Mouse (Mus musculus) macrophage (primary cell): ENCODE results near the gene Ambra1. TPM values are rescaled to one million over a fixed set of nuclear protein-coding genes. Genes with fewer than 3 reads are reported as not detected.

Source experiments
- H3K27ac ChIP-seq: fragments of 350-480 bp; formaldehyde crosslinking; 2 replicates; pipeline ENCODE4 v1.9.0; 2021
- H3K36me3 ChIP-seq: fragments of 350-480 bp; formaldehyde crosslinking; 2 replicates; pipeline ENCODE4 v1.9.0; 2021; ENCODE audit errors: inconsistent target
- H3K4me3 ChIP-seq: fragments of 350-480 bp; formaldehyde crosslinking; 2 replicates; pipeline ENCODE4 v1.9.0; 2021; ENCODE audit errors: inconsistent target
- H3K79me2 ChIP-seq: fragments of 350-480 bp; formaldehyde crosslinking; 2 replicates; pipeline ENCODE4 v1.9.0; 2021; ENCODE audit errors: inconsistent target
- WGBS: methylation state at CpG from one replicate; pipeline ENCODE4 v1.1.7; 2026; ENCODE audit warnings: inconsistent platforms; ENCODE audit not compliant: missing documents; 5-methylcytosine and 5-hydroxymethylcytosine counted together
- polyA plus RNA-seq: library from polyadenylated mRNA; stranded (reverse); fragments of 250-400 nt; gene quantifications from 3 replicates; pipeline ENCODE4 v1.2.4, GENCODE M21; 2018; ENCODE audit warnings: inconsistent platforms

Ambra1 gene
- polyA plus RNA-seq, 1 experiment from 2014 or later, result 25.2 TPM

GRCm38 (mm10) chr2:91925442-91925841, 195.5 kb downstream of the Ambra1 start:
- H3K36me3 ChIP-seq, result no peaks in the 10 kb centered on the region
- H3K4me3 ChIP-seq, result no peak overlapping the region
- no peaks in the 10 kb centered on the region for H3K79me2 ChIP-seq
- WGBS, result 81% methylated on average over 13 of the region's 15 CpGs
- no peak overlapping the region for H3K27ac ChIP-seq

GRCm38 (mm10) chr2:91926949-91927348, 197.0 kb downstream of the Ambra1 start, which contains the start of gene Chrm4:
Gene Chrm4 (plus strand): TSS chr2:91927249.
- Histone ChIP-seq H3K27ac (no peak within 1 kb of the TSS), H3K36me3 (no peaks in the 10 kb centered on the region), H3K4me3 (no peak within 1 kb of the TSS), H3K79me2 (no peaks in the 10 kb centered on the region)
- WGBS, result 94% methylated on average over 3 of the region's 3 CpGs

- H3K36me3 ChIP-seq, result peaks cover 3% of the 10 kb centered on the region; the same call in 1 of the 2 replicates
- no peaks in the 10 kb centered on the region for H3K79me2 ChIP-seq
- no peak overlapping the region for H3K27ac ChIP-seq
- no peak overlapping the region for H3K4me3 ChIP-seq
- 52% methylated on average over 34 of the region's 34 CpGs for WGBS
Measured at GRCm38 (mm10) chr2:91927826-91928533, 198.0 kb downstream of the Ambra1 start.

- 86% methylated on average over 23 of the region's 23 CpGs for WGBS
- Histone ChIP-seq H3K4me3 (no peak overlapping the region), H3K79me2 (no peaks in the 10 kb centered on the region), H3K27ac (no peak overlapping the region), H3K36me3 (peaks cover 11% of the 10 kb centered on the region; the same call in 1 of the 2 replicates)
Measured at GRCm38 (mm10) chr2:91928534-91929350, 198.8 kb downstream of the Ambra1 start.

- no peak overlapping the region for H3K27ac ChIP-seq
- peaks cover 18% of the 10 kb centered on the region; the same call in 1 of the 2 replicates for H3K36me3 ChIP-seq
- WGBS, result 64% methylated on average over 3 of the region's 3 CpGs
- no peaks in the 10 kb centered on the region for H3K79me2 ChIP-seq
- no peak overlapping the region for H3K4me3 ChIP-seq
Measured at GRCm38 (mm10) chr2:91929455-91929854, 199.5 kb downstream of the Ambra1 start.

GRCm38 (mm10) chr2:91929936-91930335, 200.0 kb downstream of the Ambra1 start:
- Histone ChIP-seq H3K36me3 (peaks cover 23% of the 10 kb centered on the region), H3K79me2 (no peaks in the 10 kb centered on the region), H3K4me3 (no peak overlapping the region), H3K27ac (no peak overlapping the region)
- 39% methylated on average over 12 of the region's 12 CpGs for WGBS

- 51% methylated on average over 23 of the region's 23 CpGs for WGBS
- no peak overlapping the region for H3K4me3 ChIP-seq
- peaks cover 31% of the 10 kb centered on the region for H3K36me3 ChIP-seq
- no peak overlapping the region for H3K27ac ChIP-seq
- no peaks in the 10 kb centered on the region for H3K79me2 ChIP-seq
Measured at GRCm38 (mm10) chr2:91930761-91931291, 200.9 kb downstream of the Ambra1 start.

GRCm38 (mm10) chr2:91931328-91932159, 201.6 kb downstream of the Ambra1 start:
- no peak overlapping the region for H3K4me3 ChIP-seq
- no peaks in the 10 kb centered on the region for H3K79me2 ChIP-seq
- H3K36me3 ChIP-seq, result peaks cover 39% of the 10 kb centered on the region
- H3K27ac ChIP-seq, result no peak overlapping the region
- 42% methylated on average over 38 of the region's 50 CpGs for WGBS

GRCm38 (mm10) chr2:91932160-91932711, 202.3 kb downstream of the Ambra1 start, which contains the start of gene Mdk:
Gene Mdk (minus strand): TSS chr2:91932297.
- Histone ChIP-seq H3K27ac (no peak within 1 kb of the TSS), H3K79me2 (no peaks in the 10 kb centered on the region), H3K4me3 (no peak within 1 kb of the TSS), H3K36me3 (peaks cover 46% of the 10 kb centered on the region)
- WGBS, result 42% methylated on average over 15 of the region's 16 CpGs

- Histone ChIP-seq H3K4me3 (no peak overlapping the region), H3K27ac (no peak overlapping the region), H3K36me3 (peaks cover 52% of the 10 kb centered on the region), H3K79me2 (no peaks in the 10 kb centered on the region)
- WGBS, result 53% methylated on average over 5 of the region's 6 CpGs
Measured at GRCm38 (mm10) chr2:91932737-91933350, 202.9 kb downstream of the Ambra1 start.

GRCm38 (mm10) chr2:91933471-91933870, 203.5 kb downstream of the Ambra1 start:
- 91% methylated on average over 9 of the region's 9 CpGs for WGBS
- H3K36me3 ChIP-seq, result peaks cover 58% of the 10 kb centered on the region
- peaks cover 4% of the 10 kb centered on the region; the same call in 1 of the 2 replicates for H3K79me2 ChIP-seq
- no peak overlapping the region for H3K27ac ChIP-seq
- H3K4me3 ChIP-seq, result no peak overlapping the region

- H3K36me3 ChIP-seq, result peaks cover 63% of the 10 kb centered on the region
- WGBS, result 44% methylated on average over 8 of the region's 8 CpGs
- H3K4me3 ChIP-seq, result no peak overlapping the region
Measured at GRCm38 (mm10) chr2:91934016-91934415, 204.1 kb downstream of the Ambra1 start.

GRCm38 (mm10) chr2:91934826-91935525, 205.0 kb downstream of the Ambra1 start:
- Histone ChIP-seq H3K27ac (no peak overlapping the region), H3K79me2 (peaks cover 19% of the 10 kb centered on the region), H3K4me3 (no peak overlapping the region), H3K36me3 (peaks cover 73% of the 10 kb centered on the region)
- WGBS, result 95% methylated on average over 9 of the region's 9 CpGs

More at GRCm38 (mm10) chr2:91934016-91934415, 204.1 kb downstream of the Ambra1 start:
- Histone ChIP-seq H3K27ac (no peak overlapping the region), H3K79me2 (peaks cover 10% of the 10 kb centered on the region; the same call in 1 of the 2 replicates)
